25 mouse cellular contexts compared by ENCODE assay signal in the genomic region with DNA sequence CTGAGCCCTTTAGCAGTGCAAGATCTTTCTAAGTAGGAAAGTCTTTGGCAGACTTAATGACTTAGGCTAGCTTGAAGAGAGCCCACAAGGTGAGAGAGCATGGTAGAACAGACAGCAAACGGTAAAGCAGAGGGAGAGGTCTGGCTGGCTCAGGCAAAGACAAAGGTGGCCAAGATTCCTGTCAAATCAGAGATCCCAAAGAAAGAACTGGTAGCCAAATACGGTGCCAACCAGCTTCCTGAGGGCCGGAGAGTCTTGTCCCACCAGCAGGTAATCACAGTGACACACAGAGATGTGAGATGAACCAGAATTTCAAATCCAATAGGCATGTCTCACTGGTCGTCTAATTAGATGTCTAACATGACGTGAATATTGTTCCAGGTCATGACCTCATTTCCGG. TPM values are rescaled to one million over a fixed set of nuclear protein-coding genes. Genes with fewer than 3 reads are reported as not detected.
DNase-seq lines count a peak whose midpoint lies in the region; ATAC-seq lines count a peak whose summit lies in the region.
"Had no signal": no experiment of that assay in that cellular context is flagged by ENCODE, and none has a peak within 500 bp of the region (broad histone marks: within the 10 kb centered on the region; RNA-seq: fewer than 3 reads in every experiment).

No protein-coding gene starts in this region.

- no peak overlapping the region for H3K27ac ChIP-seq in heart, embryonic 10.5 days
- H3K27ac ChIP-seq in midbrain, embryonic 11.5 days (ENCODE audit: low read depth, low read length): no peak overlapping the region
- H3K27ac ChIP-seq in midbrain, embryonic 14.5 days (replicated peaks; ENCODE audit: low read depth, low read length): no peak overlapping the region

- H3K27me3 ChIP-seq in heart, embryonic 10.5 days (ENCODE audit: insufficient read depth, poor library complexity, severe bottlenecking): no peaks in the 10 kb centered on the region
- no peaks in the 10 kb centered on the region for H3K27me3 ChIP-seq in midbrain, embryonic 11.5 days (ENCODE audit: control insufficient read depth, insufficient read depth, low read length)
- H3K27me3 ChIP-seq in midbrain, embryonic 14.5 days (ENCODE audit: control insufficient read depth, insufficient read depth, low read length): no peaks in the 10 kb centered on the region
- H3K27me3 ChIP-seq: CH12.LX, Patski had no signal

- ATAC-seq in midbrain, embryonic 11.5 days (ENCODE audit: low FRiP score): no peak
- no peak for ATAC-seq in midbrain, embryonic 14.5 days (ENCODE audit: low FRiP score, low TSS enrichment)
- ATAC-seq: activated CD4-positive, CD25-positive, alpha-beta regulatory T cell, adult 4 months; CD4-positive, CD25-positive, alpha-beta regulatory T cell, adult 4 months; Patski had no signal

- intact Hi-C loops in heart, postnatal 25 days (cut with DNase I): no loop called here

- peak; percentile 42 to 43 for DNase-seq in cerebellum, postnatal 10 days
- no peak for DNase-seq in cerebellum, postnatal 4 days (ENCODE audit: low spot score in 2 of 2)
- DNase-seq in cerebellum, postnatal 14 days: peak; percentile 35 to 48
- no peak for DNase-seq in cerebellum, adult 18-20 months
- DNase-seq in heart, embryonic 10.5 days (ENCODE audit: low spot score): peak; percentile 60
- DNase-seq in heart, postnatal 25 days (ENCODE audit: low spot score): no peak
- peak; percentile 76 for DNase-seq in midbrain, embryonic 11.5 days (ENCODE audit: low spot score, missing footprints)
- DNase-seq in midbrain, embryonic 14.5 days: no peak
- DNase-seq: adrenal gland, adult 2 months; adrenal gland, adult 8-10 months; adrenal gland, postnatal 10 days; adrenal gland, postnatal 14 days; adrenal gland, postnatal 25 days; adrenal gland, postnatal 36 days; B cell, adult 2 months; cerebellum, adult 11 months; cerebellum, adult 11-12 months had no signal

- 81% methylated on average over 6 of the region's 6 CpGs for WGBS in heart, embryonic 10.5 days
- WGBS in midbrain, embryonic 11.5 days: 86% methylated on average over 6 of the region's 6 CpGs
- 77% methylated on average over 6 of the region's 6 CpGs for WGBS in midbrain, embryonic 14.5 days

- H3K9me3 ChIP-seq in heart, embryonic 10.5 days: no peaks in the 10 kb centered on the region
- H3K9me3 ChIP-seq in midbrain, embryonic 11.5 days (ENCODE audit: control insufficient read depth, low read length): no peaks in the 10 kb centered on the region; the same call in 1 of the 2 replicates
- H3K9me3 ChIP-seq in midbrain, embryonic 14.5 days (ENCODE audit: control insufficient read depth, low read length): no peaks in the 10 kb centered on the region

- no peaks in the 10 kb centered on the region for H3K4me1 ChIP-seq in heart, embryonic 10.5 days
- H3K4me1 ChIP-seq in midbrain, embryonic 11.5 days (ENCODE audit: control insufficient read depth, insufficient read depth, low read length): no peaks in the 10 kb centered on the region
- no peaks in the 10 kb centered on the region for H3K4me1 ChIP-seq in midbrain, embryonic 14.5 days (ENCODE audit: control insufficient read depth, insufficient read depth, low read length)

- no peak overlapping the region for H3K4me3 ChIP-seq in heart, embryonic 10.5 days
- H3K4me3 ChIP-seq in midbrain, embryonic 11.5 days (ENCODE audit: low read depth, low read length): no peak overlapping the region
- no peak overlapping the region for H3K4me3 ChIP-seq in midbrain, embryonic 14.5 days (replicated peaks; ENCODE audit: low read depth, low read length)

- H3K9ac ChIP-seq in midbrain, embryonic 11.5 days (ENCODE audit: low read length): no peak overlapping the region
- no peak overlapping the region for H3K9ac ChIP-seq in midbrain, embryonic 14.5 days (replicated peaks; ENCODE audit: low read length)

- H3K4me2 ChIP-seq in midbrain, embryonic 11.5 days: no peak overlapping the region
- no peak overlapping the region for H3K4me2 ChIP-seq in midbrain, embryonic 14.5 days (ENCODE audit: low read length)

- no peaks in the 10 kb centered on the region for H3K36me3 ChIP-seq in heart, embryonic 10.5 days
- H3K36me3 ChIP-seq in midbrain, embryonic 11.5 days (ENCODE audit: control insufficient read depth, insufficient read depth, low read length): no peaks in the 10 kb centered on the region
- H3K36me3 ChIP-seq in midbrain, embryonic 14.5 days (ENCODE audit: control insufficient read depth, insufficient read depth, low read length): no peaks in the 10 kb centered on the region
- H3K36me3 ChIP-seq: G1E had no signal

RNA-seq across cellular contexts. Expression of a gene that starts 40.6 kb away (rescaled TPM):
- polyA plus RNA-seq in heart, embryonic 10.5 days (2016; fragmentation: Nextera tagmentation; extraction: Ambion mirVana): 5.0 and 13.7 TPM in 2 replicates
- 10 to 100 TPM; 20.9 to 21.0 TPM for total RNA-seq in heart, postnatal 25 days (2021)
- 0.12 and 0.18 TPM in 2 replicates for polyA plus RNA-seq in midbrain, embryonic 11.5 days (2014; fragmentation: Nextera tagmentation; extraction: Ambion mirVana)
- polyA plus RNA-seq in midbrain, embryonic 14.5 days (2014; fragmentation: Nextera tagmentation; extraction: Ambion mirVana): 1.1 and 1.3 TPM in 2 replicates
- total RNA-seq: ES-E14, G1E, MEL had no signal
- polyA plus RNA-seq: C2C12, G1E, Patski had no signal

Comparison
In these comparisons a context has a peak if more than half of its experiments do, and no peak if none do; other contexts are left out.
1. DNase-seq: peak in cerebellum, postnatal 10 days (2 of 2), cerebellum, postnatal 14 days (2 of 2), heart, embryonic 10.5 days (single experiment) and midbrain, embryonic 11.5 days (single experiment); none in cerebellum, postnatal 4 days (0 of 2), cerebellum, adult 18-20 months (0 of 2), heart, postnatal 25 days (single experiment) and midbrain, embryonic 14.5 days (single experiment).